Mouse (Mus musculus) megakaryocyte-erythroid progenitor cell, adult 5-6 weeks (primary cell): ENCODE data around the gene Gucy1a1. TPM values are rescaled to one million over a fixed set of nuclear protein-coding genes. Genes with fewer than 3 reads are reported as not detected.

Experiments used
- total RNA-seq, 2 experiments: library from RNA; stranded (forward) in 1 of 2; stranded (reverse) in 1 of 2; fragments of 200-1000, 215-1000 nt in 1 of 2; fragments of >200 nt in 1 of 2; fragmentation: Nextera tagmentation in 1 of 2; gene quantifications; 2 replicates each; pipeline ENCODE4 v1.2.3; 2014 to 2017

Gene Gucy1a1
- total RNA-seq, 2 experiments from 2014 or later: 1.2 TPM; not detected in 1

Other genes starting within 250 kb of the Gucy1a1 start
- 9.1 and 11.2 TPM in 2 replicates for gene Ctso, start 213.2 kb downstream of the Gucy1a1 start, total RNA-seq (2014; fragmentation: Nextera tagmentation)
- 2.8 and 7.4 TPM in 2 replicates for gene Ctso, start 213.2 kb downstream of the Gucy1a1 start, total RNA-seq (2017)
- gene Tdo2, start 169.6 kb downstream of the Gucy1a1 start, total RNA-seq (2014; fragmentation: Nextera tagmentation): not detected in 2 replicates
- gene Tdo2, start 169.6 kb downstream of the Gucy1a1 start, total RNA-seq (2017): not detected in 2 replicates
- gene Asic5, start 163.5 kb downstream of the Gucy1a1 start, total RNA-seq (2014; fragmentation: Nextera tagmentation): not detected in 2 replicates
- not detected in 2 replicates for gene Asic5, start 163.5 kb downstream of the Gucy1a1 start, total RNA-seq (2017)
- gene Gucy1b1, start 71.1 kb downstream of the Gucy1a1 start, total RNA-seq (2014; fragmentation: Nextera tagmentation): not detected in 2 replicates
- 0.04 and 2.1 TPM in 2 replicates for gene Gucy1b1, start 71.1 kb downstream of the Gucy1a1 start, total RNA-seq (2017)
- 0.09 and 0.15 TPM in 2 replicates for gene Map9, start 212.3 kb upstream of the Gucy1a1 start, total RNA-seq (2014; fragmentation: Nextera tagmentation)
- 0.56 and 2.2 TPM in 2 replicates for gene Map9, start 212.3 kb upstream of the Gucy1a1 start, total RNA-seq (2017)